Mouse (Mus musculus) retina, postnatal 7 days (tissue): ENCODE data around the gene Ppp1r27.
"Not testable (repeated sequence)": the region's sequence is repeated elsewhere in the genome, so short reads cannot be mapped to it uniquely, and the experiment has no call there.

Experiments used
- DNase-seq: peaks from one replicate; pipeline ENCODE4 v3.0.0-alpha.2; 2012; ENCODE audit warnings: low read depth, low spot score

The Ppp1r27 gene

DNA sequence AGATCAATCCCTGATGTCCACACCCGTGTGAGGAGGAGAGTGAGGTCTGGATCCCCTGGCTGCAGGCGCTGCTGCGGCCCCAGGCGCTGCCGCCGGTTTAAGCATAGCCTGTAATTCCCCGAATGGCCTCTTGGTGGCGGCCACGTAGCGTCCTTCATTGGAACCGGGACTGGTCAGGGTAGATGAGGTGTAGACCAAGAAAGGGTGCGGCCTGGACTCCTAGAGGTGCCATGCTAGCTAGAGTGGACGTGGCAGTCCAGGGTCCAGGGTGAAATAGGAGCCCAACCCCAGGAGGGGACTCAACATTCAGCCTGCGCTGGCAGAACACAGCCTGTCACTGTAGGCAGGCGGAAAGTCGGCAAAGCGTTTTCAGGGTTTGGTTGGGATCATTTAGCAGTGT lies 35.3 kb downstream of the Ppp1r27 start:
- DNase-seq: peak; percentile 73

DNA sequence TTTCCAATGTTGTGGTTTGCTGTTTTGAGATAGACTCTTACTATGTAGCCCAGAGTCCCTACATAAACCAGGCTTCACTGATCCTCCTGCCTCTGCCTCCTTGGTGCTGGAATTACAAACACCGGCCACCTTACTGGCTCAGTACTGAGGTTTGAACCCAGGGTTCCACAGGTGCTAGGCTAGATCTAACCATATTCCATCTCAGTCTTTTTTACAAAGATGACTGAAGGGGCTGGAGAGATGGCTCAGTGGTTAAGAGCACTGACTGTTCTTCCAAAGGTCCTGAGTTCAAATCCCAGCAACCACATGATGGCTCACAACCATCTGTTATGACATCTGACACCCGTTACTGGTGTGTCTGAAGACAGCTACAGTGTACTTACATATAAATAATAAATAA lies 36.7 kb downstream of the Ppp1r27 start:
- not testable (repeated sequence) for DNase-seq

DNA sequence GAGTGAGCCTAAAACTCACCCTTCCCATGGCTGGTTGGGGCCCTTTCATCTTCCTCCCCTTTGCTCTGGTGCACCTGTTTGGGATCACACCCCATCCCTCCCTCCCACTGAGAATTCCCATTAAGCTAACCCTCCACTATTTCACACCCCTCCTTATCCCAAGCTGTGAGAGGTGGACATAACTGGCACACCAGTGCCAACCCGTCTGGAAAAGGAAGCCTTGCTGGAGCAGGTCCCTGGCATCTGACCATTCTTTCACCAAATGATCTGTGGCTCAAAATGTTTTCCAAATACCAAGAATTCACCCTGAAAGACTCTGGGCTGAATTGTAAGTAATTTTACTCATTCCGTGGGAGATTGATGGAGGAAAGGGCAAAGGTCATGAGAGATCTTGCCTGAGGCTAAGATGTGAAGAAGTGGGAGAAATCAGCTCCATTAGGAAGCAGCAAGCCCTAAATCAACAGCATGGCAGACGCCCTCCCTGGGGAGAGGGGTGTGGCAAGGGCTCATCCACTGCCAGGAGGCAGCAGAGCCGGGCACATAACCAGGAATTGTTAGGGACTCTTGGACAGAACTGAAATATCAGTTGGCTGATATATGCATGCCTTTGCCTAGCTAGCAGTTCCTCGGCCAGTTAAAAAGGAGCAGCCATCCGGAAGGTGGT lies 38.0 kb downstream of the Ppp1r27 start:
- no peak for DNase-seq

DNA sequence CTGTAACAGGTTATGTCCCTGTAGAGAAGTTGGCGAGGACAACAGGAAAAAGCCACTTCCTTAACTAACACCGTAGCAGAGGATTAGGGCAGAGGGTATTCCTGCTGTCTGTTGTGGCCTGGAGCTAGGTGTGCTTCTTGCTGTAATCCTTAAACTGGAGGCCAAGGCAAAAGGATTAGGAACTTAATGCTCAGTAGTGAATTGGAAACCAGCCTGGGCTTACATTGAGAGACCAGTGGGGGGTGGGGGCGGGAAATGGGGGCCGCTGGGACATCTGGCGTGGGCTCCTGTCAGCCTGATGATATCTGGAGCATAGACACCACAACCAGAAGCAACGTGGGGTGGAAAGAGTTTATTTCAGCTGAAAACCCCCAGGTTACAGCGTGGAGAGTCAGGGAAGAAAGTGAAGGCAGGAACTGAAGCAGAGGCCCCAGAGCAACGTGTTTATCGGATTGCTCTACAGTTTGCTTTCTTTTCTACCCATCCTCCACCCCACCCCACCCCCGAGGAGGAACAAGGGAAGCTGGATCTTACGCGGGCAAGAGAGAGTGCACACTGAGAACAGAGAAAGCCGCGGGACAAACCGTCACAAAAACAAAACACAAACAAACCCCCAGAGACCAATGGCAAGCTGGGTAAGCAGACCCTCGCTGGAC lies 40.4 kb downstream of the Ppp1r27 start:
- DNase-seq: no peak

DNA sequence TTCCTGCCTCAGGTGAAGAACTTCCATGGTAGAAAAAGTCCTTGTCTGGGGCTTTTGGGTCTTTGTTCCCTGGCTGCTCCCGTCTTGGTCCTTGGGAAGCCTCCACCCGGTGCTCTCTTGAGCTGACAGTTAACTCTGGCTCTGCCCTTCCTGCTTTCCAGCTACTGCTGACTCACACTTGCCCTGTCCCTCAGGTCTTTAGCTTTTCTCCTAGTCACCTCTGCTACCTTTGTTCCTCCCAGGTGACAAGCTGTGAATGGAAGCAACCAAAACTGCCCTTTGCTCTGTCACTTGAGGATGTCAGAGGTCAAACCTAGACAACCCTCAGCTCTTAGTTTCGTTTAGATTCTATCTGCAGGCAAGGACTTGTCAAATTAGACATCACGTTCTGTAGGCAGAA lies 41.0 kb downstream of the Ppp1r27 start:
- no peak for DNase-seq

DNA sequence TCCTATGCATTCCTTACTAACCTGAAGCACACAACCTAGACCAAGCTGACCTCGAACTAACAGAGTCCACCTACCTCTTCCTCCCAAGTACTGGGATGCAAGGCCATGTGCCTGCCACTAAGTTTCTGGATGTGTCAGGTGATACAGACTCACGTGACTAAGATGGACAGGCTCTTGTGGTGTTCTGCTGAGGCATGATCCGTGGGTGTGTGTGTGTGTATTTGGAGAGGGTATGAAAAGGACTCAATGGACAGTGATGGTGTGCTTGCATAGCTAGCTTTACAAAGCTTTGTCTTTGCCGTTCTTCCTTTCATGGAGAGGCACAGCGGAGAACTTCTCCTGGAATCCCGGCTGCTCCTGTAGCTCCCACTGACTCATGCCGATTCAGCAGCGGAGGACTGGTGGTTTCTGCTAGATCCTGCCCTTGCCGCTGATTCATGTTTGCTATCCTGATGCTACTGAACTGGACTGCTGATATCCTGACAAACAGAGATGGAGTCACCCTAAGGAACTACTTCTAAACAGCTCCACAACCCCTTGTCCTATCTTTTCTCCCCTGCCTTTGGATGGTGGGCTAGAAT lies 42.6 kb downstream of the Ppp1r27 start:
- DNase-seq: no peak

DNA sequence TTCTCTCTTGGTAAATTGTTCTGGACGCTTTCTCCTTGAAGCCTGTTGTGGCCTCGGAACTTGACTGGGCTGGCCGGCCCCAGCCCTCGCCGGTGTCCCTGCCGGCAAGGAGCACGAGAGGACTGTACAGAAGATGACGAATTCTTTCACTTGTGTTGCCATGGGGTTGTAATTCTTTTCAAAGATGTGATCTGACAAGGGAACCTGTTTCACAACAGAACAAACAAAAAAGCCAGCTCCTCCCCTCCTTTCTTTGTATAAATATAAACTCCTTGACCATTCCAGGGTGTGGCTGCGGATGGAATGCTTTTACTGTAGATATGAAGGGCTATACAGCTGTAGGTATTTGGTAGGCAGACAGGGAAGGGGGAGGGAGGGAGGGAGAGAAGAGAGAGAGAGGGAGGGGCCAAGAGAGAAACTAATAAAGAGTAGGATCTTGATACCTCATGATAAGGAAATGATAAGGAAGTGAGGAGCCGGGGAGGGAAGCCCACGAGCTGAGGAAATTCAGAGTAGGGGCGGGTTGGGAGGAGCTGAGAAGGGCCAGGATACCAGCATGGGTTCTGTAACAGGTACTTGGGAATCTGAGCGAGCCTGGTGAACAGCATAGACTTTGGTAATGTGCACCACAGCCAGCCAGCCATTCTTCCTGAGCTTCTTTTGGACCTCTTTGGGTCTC lies 43.2 kb downstream of the Ppp1r27 start:
- DNase-seq: no peak

DNA sequence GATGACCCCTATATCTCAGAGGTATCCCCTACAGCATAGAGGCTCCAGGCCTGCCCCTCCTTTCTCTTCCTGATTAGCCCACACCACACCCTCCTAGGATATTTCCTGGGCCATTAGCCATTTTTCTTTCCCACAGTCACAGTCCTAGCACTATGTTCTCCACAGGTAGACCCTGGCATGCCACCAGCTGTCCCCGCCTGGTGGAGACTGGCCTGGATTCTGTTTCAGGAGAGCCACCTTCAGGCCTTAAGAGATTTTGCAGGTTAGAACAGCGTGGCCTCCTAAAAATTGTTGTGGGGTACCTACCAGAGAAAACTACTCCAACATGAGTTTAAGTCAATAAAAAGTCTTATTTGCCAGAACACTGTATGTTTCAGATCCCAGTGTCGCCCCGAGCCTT lies 44.0 kb downstream of the Ppp1r27 start:
- DNase-seq: no peak

DNA sequence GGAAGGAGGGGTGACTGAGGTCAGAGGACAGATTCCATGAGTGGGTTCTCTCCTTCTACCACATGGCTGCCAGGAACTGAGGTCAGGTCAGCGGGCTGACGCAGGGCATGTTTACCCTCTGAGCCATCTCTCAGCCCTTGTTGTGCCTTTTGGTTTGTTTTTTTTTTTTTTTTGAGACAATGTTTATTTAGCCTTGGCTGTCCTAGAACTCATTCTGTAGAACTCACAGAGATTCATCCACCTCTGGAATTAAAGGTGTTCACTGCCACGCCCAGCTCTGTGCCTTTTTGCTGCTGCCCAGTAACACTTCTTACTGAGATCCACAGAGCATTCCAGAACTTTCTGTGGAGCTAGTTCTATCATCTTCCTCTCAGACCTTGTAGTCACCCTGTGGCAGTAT lies 45.3 kb downstream of the Ppp1r27 start:
- DNase-seq: no peak

DNA sequence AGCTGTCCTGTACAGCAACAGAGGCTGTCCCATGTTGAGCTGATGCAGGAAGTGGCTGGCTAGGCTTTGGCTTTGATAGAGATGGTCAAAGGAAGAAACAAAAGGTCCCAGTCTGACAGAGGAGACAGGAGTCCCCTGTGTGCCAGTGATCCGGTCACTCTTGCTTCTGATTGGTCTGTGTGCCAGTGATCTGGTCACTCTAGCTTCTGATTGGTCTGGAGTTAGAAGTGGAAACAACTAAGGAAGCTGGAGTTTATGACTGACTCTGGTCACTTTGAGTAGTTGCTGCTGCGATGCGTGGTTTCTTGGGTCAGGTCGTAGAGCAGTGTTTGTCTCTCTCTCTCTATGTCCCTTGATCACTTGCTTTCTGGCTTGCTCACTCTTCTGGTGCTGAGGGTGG lies 49.2 kb downstream of the Ppp1r27 start:
- no peak for DNase-seq

DNA sequence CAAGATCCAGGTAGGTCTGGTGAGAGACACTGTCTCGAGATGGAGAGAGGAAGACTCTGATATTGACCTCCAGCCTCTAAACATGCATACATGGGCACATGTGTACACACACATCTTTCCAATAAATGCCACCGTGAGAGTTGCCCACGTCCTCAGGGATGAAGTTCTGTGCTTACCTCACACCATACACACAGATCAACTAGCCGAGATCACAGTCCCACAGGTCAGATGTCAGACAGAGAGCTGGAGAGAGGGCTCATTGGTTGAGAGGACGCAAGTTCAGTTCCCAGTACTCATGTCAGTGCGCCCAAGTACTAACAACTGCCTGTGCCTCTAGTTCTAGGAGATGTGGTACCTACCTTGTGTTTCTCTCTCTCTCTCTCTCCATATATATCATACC lies 49.9 kb downstream of the Ppp1r27 start:
- no peak for DNase-seq

DNA sequence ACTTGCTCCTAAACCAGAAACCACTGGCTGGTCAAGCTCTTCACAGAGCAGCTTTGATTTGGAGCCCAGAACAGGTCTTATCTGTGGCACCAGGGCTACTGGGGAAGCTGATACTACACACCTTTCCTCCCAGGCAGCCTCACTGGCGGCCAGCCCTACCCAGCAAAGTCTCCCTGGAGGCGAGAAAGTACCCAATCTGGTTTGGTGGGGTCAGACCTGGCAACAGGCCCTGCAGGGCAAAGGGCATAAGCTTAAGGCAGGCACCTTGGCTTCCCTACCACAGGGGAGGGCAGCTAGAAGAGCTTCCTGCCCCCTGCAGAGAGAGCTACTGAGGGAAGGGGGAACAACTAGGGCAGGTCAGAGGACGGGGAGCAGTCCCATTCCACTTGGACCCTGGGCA lies 50.6 kb downstream of the Ppp1r27 start:
- DNase-seq: no peak
